Mouse (Mus musculus): ENCODE measurements around the gene Fbxl19.

Gene Fbxl19

DNA sequence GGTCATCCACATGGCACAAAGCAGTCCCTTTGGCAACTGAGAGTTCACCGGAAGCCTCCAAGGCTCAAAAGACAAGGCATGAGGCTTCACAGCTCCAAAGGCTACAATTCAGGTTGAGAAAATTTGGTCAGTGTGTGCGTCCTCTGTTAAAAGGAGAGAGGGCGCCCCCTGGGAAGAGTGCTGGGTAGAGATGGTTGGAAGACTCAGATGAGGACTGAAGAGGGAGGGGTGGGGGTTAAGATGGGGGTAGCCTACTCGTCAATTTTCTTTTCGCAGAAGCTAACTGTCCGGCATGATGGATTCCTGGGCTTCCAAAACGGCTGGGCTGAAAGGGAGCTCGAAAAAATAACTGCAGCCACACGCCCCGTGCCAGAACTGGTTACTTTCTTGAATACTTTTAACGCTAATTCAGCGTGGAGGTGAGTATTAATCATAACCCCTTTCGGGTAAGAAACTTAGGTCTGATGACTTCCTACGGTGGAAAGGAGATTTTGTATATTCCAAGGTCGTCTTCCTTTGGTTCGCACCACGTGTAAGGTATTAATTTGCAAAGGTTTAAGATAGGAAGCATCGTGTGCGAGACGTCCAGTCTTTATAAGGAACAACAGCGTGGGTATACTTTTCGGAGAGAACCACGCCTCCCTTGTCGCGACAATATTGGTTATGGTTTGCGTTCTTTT is at the start of gene Fbxl19:
Fbxl19 (plus strand) TSS at position 178 of the 680 bp plus-strand sequence.
- peak; percentile 42 for DNase-seq (ENCODE audit: low spot score)

DNA sequence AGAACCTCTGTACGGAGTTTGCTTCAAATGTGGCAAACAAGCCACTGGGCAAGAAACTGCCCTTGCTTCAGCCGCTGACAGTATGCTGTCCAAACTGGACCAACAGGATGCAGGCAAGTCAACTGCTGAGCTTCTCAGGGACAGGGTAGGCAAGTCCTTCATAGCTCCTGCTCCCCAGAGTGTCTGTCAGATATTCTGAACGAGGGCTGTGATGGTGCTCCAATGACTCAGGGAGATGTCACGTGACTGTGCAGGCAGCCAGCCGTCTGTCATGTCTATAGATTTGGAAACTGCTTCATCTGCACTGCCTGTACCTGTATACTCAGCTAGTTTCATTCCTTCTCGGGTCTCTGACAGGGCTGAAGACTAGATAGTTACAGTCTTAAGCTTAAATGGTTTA is 45.4 kb upstream of the Fbxl19 start:
- no peak for DNase-seq (ENCODE audit: low spot score)

DNA sequence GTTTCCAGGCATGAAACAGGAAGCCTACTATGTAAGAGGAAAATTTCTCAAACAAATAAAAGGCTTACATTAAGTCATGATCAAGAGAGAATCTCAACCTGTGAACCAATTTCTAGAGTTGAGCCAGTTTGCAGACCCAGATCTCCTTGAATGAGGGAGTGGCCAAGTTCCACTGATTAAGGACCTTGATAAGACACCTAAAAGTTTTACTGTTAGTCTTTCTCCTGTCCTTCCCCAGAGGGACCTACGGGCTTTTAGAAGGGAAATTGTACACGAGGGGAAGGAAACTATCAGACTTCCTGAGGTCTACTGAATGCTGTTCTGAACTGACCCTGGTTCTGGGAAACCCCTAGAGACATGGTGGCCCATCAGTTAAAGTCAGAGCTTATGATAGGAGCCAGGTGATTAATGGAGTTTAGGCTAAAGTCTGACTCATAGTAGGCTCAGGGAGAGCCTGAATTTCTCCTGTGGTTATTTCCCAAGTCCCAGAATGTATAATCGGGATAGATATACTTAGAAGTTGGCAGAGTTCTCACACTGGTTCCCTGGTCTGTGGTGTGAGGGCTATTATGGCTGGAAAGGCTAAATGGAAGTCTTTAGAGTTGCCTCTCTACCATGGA is 43.5 kb upstream of the Fbxl19 start:
- DNase-seq (ENCODE audit: low spot score), result no peak

DNA sequence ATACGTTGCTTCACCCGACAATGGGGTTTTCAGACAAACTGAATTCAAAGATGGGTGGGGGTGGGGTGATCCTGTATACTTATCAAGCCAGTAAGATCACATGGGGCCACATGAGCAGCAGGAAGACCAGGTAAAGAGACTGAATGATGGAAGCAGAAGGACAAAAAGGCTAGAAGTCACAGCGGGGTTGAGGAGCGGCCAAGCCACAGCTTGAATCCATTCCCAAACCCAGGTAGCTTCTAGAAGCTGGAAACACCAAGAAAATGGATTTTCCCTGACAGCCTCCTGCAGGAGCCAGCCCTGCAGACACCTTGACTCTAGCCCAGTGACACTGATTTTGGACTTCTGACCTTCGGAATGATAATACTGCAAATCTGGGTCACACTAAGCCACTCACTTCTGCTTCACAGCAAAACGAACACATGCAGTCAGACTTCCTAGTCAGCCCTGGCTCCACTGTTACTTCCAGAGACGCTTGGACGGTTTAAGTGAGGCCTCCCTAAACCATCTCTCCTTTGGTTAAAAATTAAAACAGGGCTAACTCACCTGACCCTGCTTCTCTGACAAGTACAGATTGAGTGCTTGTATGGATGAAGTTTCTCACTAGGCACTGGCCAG is 40.7 kb upstream of the Fbxl19 start:
- DNase-seq (ENCODE audit: low spot score), result no peak

DNA sequence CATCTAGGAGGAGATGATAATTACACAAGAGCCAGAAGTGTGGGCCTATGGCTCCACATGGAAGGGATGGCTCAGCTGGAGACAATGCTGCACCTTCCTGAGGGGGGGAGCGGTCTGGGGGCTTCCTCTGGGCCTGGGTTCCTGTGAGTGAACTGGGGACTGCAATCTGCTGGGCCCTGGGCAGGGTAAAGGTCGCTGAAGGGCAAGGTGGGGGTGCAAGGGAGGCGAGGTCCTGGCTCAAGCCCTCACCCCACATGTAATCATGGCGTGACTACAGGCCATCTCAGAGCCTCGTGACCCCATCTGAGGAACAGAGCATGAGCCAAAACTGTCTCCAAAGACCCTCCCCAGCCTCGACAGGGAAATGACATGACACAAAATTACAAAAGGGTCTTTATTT is 39.7 kb upstream of the Fbxl19 start:
- DNase-seq (ENCODE audit: low spot score), result no peak

DNA sequence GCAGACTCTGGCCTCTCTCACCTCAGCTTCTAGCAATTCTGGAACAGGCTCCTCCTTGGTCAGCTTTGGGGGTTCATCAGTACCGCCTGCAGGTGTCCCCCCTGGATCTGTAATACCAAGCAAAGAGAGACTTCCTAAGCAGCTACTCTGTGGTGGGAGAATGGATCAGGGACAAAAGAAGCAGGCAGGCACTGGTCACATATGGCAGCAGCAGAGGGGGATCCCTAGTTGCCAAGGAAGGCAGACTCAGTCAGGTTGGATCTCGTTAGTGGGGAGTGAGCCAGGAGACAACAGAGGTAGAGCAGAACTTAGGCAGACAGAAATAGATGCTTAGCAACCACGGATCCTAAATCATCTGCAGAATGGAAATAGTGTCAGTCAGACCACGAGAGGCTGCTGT is 38.6 kb upstream of the Fbxl19 start:
- no peak for DNase-seq (ENCODE audit: low spot score)

DNA sequence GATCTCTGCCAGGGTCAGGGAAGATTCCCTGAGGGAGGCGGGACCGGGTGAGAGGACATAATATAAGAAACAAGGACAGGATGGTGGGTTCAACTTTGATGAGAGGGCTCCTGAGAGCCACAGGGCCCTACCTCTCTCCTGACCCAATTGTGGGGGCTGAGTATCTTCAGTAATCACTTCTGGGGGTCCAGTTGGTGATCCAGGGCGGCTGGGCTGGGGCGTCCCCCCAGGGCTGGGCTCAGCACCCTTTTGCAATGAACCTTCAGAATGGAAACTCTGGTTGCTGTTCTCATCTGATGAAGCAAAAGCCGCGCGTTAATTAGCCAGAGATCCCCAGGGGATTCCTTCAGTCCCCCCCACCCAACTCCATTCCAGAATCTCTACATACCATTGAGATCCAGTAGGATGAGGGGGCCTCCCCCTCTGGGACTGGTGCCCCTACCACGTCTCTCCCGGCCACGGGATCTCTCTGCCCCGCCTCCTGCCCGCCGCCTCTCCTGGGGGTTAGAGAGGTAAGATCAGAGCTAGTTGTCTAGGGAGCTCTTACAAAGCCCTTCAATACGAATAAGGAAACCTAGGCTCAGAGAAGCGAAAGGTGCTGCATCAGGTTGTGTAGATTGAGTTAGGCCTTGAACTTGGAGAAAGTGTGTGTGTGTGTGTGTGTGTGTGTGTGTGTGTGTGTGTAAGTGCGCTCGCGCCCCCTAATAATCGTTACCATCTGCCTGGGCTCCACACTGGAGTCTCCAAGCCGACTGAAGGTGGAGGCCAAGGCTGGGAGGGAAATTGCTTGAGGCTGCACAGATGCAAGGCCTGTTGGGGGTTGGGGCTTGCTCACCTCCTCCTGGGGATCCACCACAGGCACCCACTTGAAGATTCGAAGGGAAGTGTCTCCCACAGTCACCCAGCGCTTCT is 37.0 kb upstream of the Fbxl19 start:
- no peak for DNase-seq (ENCODE audit: low spot score)

DNA sequence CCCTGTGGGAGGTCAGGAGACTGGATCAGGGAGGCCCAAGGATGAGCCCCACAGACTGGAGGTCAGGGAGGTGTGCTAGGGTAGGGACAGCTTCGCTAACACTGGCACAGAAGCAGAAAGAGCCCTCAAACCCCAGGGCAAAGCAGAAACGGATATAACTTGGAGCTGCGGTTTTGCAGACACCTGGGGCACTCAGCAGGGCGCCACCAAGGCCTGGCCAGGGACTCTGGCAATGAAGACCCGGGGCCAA is 36.5 kb upstream of the Fbxl19 start:
- DNase-seq (ENCODE audit: low spot score), result no peak

DNA sequence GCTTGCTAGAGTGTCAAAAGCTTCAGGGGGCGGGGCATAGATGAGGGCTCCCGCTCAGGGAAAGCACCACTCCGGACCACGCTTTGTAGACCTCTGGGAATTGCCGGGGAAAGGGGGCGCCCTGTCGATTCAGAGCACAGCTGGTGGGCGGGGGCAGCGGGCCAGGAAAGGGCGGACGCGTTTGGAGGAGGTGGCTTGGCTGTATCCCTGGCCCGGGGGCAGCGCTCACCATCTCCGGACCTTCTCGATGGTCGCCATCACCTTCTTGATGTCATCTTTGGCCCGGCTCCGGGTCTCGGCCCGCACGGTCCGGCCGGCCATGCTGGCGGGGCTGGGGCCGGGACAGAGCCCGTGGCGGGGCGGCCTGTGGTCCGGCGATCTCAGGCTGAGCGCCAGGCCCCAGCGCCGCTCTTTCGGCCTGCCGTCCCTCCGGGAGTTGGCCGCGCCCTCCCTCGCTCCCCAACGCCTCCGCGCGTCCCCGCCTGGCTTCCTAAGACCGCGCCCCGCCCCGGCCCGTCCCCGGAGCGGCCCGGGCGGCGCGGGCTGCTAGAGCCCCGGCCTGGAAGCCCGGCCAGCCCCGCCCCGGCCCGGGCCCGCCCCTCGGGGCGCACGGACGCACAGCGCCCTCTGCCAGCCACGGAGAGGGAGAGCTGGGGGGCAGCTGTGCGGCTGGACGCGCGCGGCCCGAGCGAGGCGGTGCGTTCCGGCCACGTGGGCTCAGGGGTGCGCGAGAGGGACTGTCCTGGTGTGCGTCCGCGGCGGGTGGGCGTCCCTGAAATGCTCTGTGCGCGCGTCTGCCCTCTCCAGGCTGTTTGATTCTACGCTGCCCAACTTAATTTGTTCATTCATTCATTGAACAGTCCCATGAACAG is 35.9 kb upstream of the Fbxl19 start, which contains the start of gene Bcl7c:
Bcl7c (minus strand) TSS at position 727 of the 872 bp plus-strand sequence.
- DNase-seq (ENCODE audit: low spot score), result peak; percentile 83

DNA sequence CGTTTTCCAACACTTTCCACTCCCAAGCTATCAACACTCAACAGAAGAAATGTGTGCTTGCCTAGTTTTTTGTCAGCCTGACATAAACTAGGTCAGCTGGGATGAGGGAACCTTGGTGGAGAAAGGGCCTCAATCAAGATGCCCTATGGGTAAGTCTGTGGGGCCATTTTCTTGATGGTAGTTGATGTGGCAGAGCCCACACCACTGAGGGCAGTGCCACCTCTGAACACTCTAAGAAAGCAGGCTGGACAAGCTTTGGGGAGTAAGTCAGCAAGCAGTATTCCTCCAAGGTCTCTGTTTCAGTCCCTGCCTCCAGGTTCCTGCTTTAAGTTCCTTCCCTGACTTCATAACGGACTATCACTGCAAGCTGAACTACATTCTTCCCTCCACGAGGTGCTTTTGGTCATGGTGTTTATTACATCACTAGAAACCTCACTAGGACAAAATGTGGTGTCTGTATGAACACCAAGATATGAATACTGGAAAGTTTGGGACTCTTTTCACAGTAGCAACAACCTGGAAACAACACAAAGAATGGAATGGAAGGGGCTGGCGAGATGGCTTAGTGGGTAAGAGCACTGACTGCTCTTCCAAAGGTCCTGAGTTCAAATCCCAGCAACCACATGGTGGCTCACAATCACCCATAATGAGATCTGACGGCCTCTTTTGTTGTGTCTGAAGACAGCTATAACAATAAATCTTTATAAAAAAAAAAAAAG is 34.9 kb upstream of the Fbxl19 start:
- DNase-seq (ENCODE audit: low spot score), result no peak

DNA sequence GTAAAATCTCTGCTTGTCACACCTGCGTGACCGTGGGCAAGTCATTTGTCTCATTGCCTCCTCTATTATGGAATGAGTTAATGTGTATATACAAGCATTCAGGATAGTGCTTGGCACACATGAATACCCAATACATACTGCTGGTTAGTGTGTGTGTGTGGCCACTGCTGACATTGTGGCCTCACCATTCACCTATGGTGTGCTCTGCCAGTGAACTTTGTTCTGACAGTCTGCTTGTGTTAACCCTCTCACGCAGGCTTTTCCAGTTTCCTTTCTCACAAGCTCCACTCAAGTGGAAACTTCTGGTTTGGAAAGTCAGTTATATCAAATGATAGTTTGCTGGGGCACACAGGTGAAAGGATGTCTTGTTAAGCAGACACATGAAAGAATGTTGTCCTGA is 33.3 kb upstream of the Fbxl19 start:
- DNase-seq (ENCODE audit: low spot score), result no peak

DNA sequence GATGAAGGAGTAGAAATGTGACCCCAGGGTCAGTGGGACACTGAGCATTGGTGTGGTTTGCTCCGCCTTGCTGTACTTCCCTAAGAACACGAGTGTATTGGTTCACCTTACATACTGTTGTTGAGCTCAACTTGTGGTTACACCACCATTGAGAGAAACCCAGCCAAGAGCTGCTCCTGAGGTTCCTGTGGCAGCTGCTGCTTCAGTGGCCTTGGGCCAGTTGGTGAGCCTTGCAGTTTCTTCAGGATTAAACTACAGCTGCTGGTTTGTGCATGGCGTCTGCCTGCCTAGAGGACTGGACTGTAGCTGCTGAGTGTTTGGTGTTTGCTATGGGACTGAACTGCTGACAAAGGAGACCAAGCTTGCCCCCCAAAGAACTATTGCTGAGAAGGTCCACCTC is 32.9 kb upstream of the Fbxl19 start:
- DNase-seq (ENCODE audit: low spot score), result no peak

DNA sequence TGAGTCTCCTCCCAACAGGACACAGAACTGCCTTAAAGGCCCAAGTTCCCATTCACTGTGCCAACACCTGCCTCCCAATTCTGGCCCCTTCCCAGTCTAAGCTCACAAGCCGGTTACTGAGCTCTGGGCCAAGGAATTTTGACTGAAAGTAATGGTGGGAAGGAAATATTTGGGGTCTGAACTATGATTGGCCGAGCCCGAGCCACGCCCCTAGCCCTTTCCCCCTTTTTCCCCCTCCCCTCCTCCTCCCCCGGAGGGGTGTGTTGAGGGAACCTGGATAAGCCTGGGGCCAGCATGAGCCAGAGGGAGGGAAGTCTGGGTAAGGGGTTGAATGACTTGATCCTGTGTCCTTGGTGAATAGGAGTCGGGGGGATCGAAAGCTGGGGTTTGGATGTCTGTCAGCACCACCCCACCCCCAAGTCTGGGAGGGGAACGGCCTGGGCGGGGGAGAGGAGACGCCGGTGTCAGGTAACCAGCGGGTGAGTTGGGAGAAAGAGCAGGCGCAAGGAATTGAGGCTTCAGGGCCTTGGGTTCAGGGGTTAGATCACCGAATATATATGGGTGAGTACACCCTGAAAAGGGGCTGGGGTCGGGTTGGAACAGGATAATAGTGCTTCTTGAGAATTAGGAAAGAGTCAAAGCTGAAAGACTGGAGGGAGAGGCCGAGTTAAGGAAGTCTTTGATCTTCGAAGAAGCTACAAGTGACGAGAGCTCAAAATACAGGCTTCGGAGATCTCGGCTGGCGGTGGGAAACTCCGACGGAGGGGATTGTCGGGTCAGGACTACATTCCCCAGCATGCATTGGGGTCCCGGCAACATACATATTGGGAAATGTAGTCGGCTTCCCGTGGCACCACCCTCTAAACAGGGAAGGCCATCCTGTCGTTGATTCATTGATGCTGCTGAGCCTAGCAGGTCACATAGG is 31.6 kb upstream of the Fbxl19 start, which contains the start of gene Ctf1:
Ctf1 (plus strand) TSS at position 276 of the 925 bp plus-strand sequence.
- no peak for DNase-seq (ENCODE audit: low spot score)

DNA sequence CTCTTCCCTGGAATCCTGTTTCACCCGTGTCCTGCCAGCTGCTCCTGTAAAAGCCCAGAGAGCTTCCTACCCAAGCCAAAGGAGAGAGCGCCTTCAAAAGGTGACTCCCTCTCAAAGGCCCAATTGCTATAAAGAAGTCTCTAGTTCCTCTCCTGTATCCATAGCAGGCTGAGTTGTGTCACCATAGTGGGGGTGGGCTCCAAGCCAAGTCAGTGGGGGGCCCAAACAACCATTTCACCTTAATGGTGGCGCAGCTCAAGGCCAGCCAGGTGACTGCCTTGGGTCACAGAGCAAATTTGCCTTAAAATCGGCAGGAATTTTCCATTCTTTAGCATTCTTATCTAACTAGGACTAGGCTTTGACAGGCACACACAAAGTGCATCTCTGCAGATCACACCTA is 29.5 kb upstream of the Fbxl19 start:
- DNase-seq (ENCODE audit: low spot score), result no peak

DNA sequence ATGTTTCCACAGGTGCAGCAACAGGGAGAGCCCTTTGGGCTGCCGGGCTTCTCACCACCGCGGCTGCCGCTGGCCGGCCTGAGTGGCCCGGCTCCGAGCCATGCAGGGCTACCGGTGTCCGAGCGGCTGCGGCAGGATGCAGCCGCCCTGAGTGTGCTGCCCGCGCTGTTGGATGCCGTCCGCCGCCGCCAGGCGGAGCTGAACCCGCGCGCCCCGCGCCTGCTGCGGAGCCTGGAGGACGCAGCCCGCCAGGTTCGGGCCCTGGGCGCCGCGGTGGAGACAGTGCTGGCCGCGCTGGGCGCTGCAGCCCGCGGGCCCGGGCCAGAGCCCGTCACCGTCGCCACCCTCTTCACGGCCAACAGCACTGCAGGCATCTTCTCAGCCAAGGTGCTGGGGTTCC is 27.4 kb upstream of the Fbxl19 start:
- DNase-seq (ENCODE audit: low spot score), result peak; percentile 42

DNA sequence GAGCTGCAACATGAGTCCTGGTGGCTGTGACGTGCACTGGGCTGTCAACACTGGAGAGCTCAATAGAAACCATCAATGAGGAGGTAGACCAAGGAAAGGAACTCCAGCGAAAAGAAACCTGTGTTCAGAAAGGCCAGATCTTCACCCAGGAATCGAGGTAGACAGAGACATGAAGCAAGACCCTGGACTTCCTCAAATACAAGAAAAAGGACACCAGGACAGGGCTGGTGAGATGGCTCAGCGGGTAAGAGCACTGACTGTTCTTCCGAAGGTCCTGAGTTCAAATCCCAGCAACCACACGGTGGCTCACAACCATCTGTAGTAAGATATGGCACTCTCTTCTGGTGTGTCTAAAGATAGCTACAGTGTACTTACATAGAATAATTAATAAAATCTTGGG is 26.0 kb upstream of the Fbxl19 start:
- no peak for DNase-seq (ENCODE audit: low spot score)

DNA sequence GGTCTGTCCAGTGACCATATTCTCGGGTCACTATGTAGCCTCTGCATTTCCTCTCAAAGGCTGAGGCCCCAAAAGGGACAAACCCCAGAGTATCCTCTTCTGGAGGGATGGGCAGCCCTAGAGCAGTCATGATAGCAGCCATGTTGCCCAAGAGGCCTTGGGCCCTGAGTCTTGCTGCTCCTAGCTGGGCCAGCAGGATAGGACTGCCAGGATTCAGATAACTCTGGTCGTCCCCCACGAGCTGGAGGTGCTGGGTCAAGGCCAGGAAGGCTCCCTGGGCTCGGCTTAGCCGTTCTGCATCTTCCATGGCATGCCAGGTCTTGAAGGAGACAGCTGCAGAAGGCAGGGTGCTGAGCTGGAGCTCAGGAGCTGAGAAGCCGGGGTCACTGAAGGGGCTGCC is 25.1 kb upstream of the Fbxl19 start:
- DNase-seq (ENCODE audit: low spot score), result no peak

DNA sequence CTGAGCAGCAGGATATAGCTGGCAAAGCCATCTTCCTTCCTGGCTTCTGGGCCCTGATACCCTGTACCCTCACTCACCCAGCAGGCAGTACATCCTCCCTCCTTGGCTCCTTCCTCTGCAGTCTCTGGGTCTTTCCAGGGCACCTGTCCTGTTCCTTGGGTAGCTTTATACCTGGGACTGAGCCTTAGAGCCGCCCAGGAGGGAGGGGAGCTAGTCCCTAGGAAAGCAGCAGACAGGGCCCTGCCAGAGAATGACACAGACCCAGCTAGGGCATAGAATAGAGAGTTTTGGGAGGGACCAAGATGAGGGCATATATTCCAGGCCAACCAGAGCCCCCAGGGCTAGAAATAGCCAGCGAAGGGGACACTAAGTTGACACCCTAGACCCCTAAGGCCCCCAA is 18.9 kb upstream of the Fbxl19 start:
- no peak for DNase-seq (ENCODE audit: low spot score)

DNA sequence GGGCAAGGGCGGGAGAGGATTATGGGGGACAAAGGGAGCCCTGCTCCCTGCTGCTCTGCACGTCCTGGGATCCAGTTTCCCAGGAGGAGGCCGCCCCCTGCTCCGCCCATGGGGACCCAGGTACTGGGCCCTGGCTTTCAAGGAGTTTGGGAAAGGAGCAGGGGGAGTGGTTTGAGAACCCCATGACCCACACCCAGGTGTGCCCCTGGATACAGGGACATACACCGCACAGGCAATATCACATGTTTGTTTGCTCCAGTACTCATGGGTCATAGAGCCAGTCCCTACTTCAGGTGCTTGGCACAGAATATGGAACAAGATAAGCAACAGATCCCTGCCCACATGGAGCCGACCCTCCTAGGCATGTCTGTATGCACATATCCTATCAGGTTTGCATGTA is 18.4 kb upstream of the Fbxl19 start:
- DNase-seq (ENCODE audit: low spot score), result no peak

DNA sequence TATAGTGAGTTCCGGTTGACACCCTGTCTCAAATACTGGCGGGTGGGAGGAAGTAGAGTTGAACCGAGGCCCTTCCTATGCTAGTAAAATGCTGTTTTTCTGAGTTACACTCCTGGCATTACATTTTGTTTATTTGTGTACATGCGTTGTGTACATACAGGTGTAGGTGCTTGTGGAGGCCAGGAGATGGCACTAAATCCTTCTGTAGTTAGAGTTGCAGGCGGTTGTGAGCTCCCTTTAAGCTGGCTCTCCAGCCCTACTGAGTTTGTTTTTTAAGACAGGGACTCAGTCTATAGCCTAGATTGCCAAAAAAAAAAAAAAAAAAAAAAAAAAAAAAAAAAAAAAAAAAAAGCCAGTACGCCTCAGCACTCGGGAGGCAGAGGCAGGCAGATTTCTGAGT is 16.4 kb upstream of the Fbxl19 start:
- DNase-seq (ENCODE audit: low spot score), result no peak
